Mouse (Mus musculus): ENCODE data around the gene Olfr283. TPM values are rescaled to one million over a fixed set of nuclear protein-coding genes. Genes with fewer than 3 reads are reported as not detected.

Gene Olfr283
- not detected in 2 replicates for polyA plus RNA-seq (2015; fragmentation: Nextera tagmentation; extraction: Ambion mirVana)

DNA sequence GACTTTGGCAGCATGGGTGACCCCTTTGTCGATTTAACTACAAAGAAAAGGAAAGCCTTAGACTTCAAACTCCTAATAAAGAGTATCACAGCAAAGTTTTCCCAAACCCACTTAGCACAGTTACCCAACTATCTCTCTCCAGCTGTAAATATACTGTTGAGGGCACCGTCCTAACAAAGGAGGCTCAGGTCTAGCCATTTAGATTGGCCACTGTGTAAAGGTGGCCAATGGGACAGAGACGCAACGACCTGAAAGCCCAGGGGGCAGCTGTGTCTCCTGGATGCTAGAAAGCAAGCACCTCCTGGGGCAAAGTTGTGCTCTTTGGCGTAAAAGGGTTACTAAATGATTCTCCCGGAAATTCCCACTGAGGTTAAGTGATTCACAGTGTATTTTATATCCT lies at the start of gene Olfr283:
Gene Olfr283 (minus strand): TSS at position 101 of the 400 bp plus-strand sequence.
- WGBS, result 87% methylated on average over 6 of the region's 6 CpGs
- ATAC-seq (ENCODE audit: low FRiP score, low TSS enrichment), result no peak
- no peak within 1 kb of the TSS for H3K9ac ChIP-seq (ENCODE audit: low read length)

DNA sequence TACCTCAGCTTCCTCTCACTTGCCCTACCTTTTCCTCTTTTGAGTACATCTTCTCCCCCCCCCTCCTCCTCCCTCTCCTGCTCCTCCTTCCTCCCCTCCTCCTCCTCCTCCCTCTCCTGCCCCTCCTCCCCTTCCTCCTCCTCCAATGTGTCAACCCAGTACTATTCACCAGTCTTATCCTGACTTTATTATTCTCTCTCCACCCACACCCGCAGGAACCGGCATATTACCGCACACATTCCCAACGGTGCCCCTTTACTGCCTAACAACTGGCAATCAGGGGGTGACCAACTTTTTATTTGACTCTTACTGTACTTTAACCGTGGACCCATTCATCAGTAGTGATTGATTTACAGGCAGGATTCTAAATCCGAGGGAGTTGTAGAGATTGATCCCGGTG lies 44.4 kb upstream of the Olfr283 start:
- TF ChIP-seq EP300 (optimal IDR thresholded peaks at IDR 0.05) (no peak), CTCF (IDR thresholded peaks at IDR 0.05; ENCODE audit: low read depth) (no peak)
- H3K4me3 ChIP-seq (ENCODE audit: low read depth, low read length), result no peak overlapping the region
- H3K9me3 ChIP-seq (ENCODE audit: control insufficient read depth, low read length), result no peaks in the 10 kb centered on the region
- no peak overlapping the region for H3K27ac ChIP-seq (replicated peaks)
- H3K36me3 ChIP-seq (ENCODE audit: control insufficient read depth, insufficient read depth, low read length), result no peaks in the 10 kb centered on the region
- ATAC-seq (ENCODE audit: low FRiP score, low TSS enrichment) (no peak), DNase-seq (ENCODE audit: low spot score) (no peak)
- 77% methylated on average over 7 of the region's 7 CpGs for WGBS
- H3K4me2 ChIP-seq (replicated peaks; ENCODE audit: low read depth), result no peak overlapping the region
- no peak overlapping the region for H3K9ac ChIP-seq (ENCODE audit: low read length)
- no peaks in the 10 kb centered on the region for H3K4me1 ChIP-seq (replicated peaks; ENCODE audit: control insufficient read depth, insufficient read depth)
- no peaks in the 10 kb centered on the region for H3K27me3 ChIP-seq (ENCODE audit: control insufficient read depth, insufficient read depth, low read length)

More for the DNA sequence above, at the start of gene Olfr283:
- Histone ChIP-seq H3K4me1 (replicated peaks; ENCODE audit: control insufficient read depth, insufficient read depth) (no peaks in the 10 kb centered on the region), H3K36me3 (ENCODE audit: control insufficient read depth, insufficient read depth, low read length) (no peaks in the 10 kb centered on the region), H3K27me3 (ENCODE audit: control insufficient read depth, insufficient read depth, low read length) (no peaks in the 10 kb centered on the region), H3K9me3 (ENCODE audit: control insufficient read depth, low read length) (no peaks in the 10 kb centered on the region), H3K4me3 (ENCODE audit: low read depth, low read length) (no peak within 1 kb of the TSS), H3K4me2 (replicated peaks; ENCODE audit: low read depth) (no peak within 1 kb of the TSS), H3K27ac (replicated peaks) (no peak within 1 kb of the TSS)
- no peak for TF ChIP-seq EP300 (optimal IDR thresholded peaks at IDR 0.05)
- no peak for TF ChIP-seq CTCF (IDR thresholded peaks at IDR 0.05; ENCODE audit: low read depth)
- DNase-seq (ENCODE audit: low spot score), result no peak

- no peak for TF ChIP-seq EP300 (optimal IDR thresholded peaks at IDR 0.05)
- no peak for TF ChIP-seq CTCF (IDR thresholded peaks at IDR 0.05; ENCODE audit: low read depth)
- Histone ChIP-seq H3K4me2 (replicated peaks; ENCODE audit: low read depth) (no peak overlapping the region), H3K9me3 (ENCODE audit: control insufficient read depth, low read length) (no peaks in the 10 kb centered on the region), H3K9ac (ENCODE audit: low read length) (no peak overlapping the region), H3K4me1 (replicated peaks; ENCODE audit: control insufficient read depth, insufficient read depth) (no peaks in the 10 kb centered on the region), H3K27me3 (ENCODE audit: control insufficient read depth, insufficient read depth, low read length) (no peaks in the 10 kb centered on the region), H3K4me3 (ENCODE audit: low read depth, low read length) (no peak overlapping the region), H3K27ac (replicated peaks) (no peak overlapping the region), H3K36me3 (ENCODE audit: control insufficient read depth, insufficient read depth, low read length) (no peaks in the 10 kb centered on the region)
- ATAC-seq (ENCODE audit: low FRiP score, low TSS enrichment), result no peak
- 59% methylated on average over 6 of the region's 6 CpGs for WGBS
- DNase-seq (ENCODE audit: low spot score), result no peak
These were observed 44.0 kb upstream of the Olfr283 start for GRCm38 (mm10) chr15:98424753-98425152.

DNA sequence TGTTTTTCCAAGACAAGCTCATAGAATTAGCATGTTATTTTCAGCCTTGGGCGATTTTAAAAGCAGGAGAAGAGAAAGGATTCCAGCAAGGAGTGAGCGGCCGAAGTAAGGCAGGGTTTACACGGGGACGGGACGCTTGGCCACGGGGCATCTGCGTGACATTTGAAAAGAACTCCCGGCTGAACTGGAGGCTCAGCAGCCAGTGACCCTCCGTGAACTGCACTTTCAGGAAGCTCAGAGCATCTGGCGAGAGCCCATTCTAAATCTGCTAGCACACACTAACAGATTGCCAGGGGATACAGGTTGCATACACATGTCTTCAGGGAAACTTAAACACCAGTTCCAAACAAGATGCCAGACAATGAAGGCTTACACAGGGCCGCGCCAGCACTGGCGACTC lies 43.6 kb upstream of the Olfr283 start:
- Histone ChIP-seq H3K9me3 (ENCODE audit: control insufficient read depth, low read length) (no peaks in the 10 kb centered on the region), H3K4me2 (replicated peaks; ENCODE audit: low read depth) (no peak overlapping the region), H3K4me1 (replicated peaks; ENCODE audit: control insufficient read depth, insufficient read depth) (no peaks in the 10 kb centered on the region), H3K9ac (ENCODE audit: low read length) (no peak overlapping the region), H3K36me3 (ENCODE audit: control insufficient read depth, insufficient read depth, low read length) (no peaks in the 10 kb centered on the region), H3K4me3 (ENCODE audit: low read depth, low read length) (no peak overlapping the region), H3K27me3 (ENCODE audit: control insufficient read depth, insufficient read depth, low read length) (no peaks in the 10 kb centered on the region), H3K27ac (replicated peaks) (no peak overlapping the region)
- 65% methylated on average over 14 of the region's 14 CpGs for WGBS
- ATAC-seq (ENCODE audit: low FRiP score, low TSS enrichment) (no peak), DNase-seq (ENCODE audit: low spot score) (no peak)
- TF ChIP-seq CTCF (IDR thresholded peaks at IDR 0.05; ENCODE audit: low read depth) (no peak), EP300 (optimal IDR thresholded peaks at IDR 0.05) (no peak)

DNA sequence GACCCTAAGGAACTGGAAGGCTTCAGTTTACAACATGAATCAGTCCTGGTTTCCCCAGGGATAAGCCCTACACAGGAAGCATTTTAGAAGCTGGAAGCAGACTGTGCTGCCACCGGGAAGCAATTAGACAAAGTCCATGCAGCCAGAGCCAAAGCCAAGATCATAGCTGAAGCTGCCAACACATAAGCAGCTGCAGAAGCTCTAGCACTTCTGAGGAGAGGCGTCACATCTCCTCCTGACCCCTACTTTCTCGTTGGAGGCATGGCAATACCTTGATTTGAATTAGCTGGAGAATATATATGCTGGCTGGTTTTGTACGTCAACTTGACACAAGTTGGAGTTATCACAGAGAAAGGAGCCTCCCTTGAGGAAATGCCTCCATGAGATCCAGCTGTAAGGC lies 40.2 kb upstream of the Olfr283 start:
- H3K4me1 ChIP-seq (replicated peaks; ENCODE audit: control insufficient read depth, insufficient read depth), result no peaks in the 10 kb centered on the region
- no peaks in the 10 kb centered on the region for H3K36me3 ChIP-seq (ENCODE audit: control insufficient read depth, insufficient read depth, low read length)
- no peaks in the 10 kb centered on the region for H3K9me3 ChIP-seq (ENCODE audit: control insufficient read depth, low read length)
- TF ChIP-seq EP300 (optimal IDR thresholded peaks at IDR 0.05), result no peak
- TF ChIP-seq CTCF (IDR thresholded peaks at IDR 0.05; ENCODE audit: low read depth), result no peak
- 49% methylated on average over 4 of the region's 4 CpGs for WGBS
- no peak overlapping the region for H3K9ac ChIP-seq (ENCODE audit: low read length)
- DNase-seq (ENCODE audit: low spot score) (no peak), ATAC-seq (ENCODE audit: low FRiP score, low TSS enrichment) (no peak)
- H3K4me3 ChIP-seq (ENCODE audit: low read depth, low read length), result no peak overlapping the region
- H3K27ac ChIP-seq (replicated peaks), result no peak overlapping the region
- no peak overlapping the region for H3K4me2 ChIP-seq (replicated peaks; ENCODE audit: low read depth)
- no peaks in the 10 kb centered on the region for H3K27me3 ChIP-seq (ENCODE audit: control insufficient read depth, insufficient read depth, low read length)

DNA sequence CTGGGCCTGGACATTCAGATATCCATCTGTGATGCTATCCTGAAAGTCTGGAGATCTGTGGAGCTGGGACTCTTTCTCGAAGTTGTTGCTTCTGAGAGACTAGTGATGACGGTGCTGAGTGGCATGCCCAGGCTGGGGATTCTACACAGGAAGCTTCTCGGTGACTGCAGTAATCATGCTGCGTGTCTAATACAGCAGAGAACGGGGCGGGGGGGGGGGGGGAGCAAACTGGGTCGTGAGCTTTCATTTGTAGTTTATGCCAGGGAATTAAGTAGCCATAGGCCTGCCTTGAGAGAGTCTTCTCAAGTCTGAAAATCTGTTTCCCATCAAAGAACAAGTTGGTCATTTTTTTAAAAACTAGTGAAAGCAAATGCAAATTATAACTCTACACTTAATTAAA lies 37.4 kb upstream of the Olfr283 start:
- Histone ChIP-seq H3K9ac (ENCODE audit: low read length) (no peak overlapping the region), H3K27ac (replicated peaks) (no peak overlapping the region), H3K4me1 (replicated peaks; ENCODE audit: control insufficient read depth, insufficient read depth) (no peaks in the 10 kb centered on the region), H3K36me3 (ENCODE audit: control insufficient read depth, insufficient read depth, low read length) (no peaks in the 10 kb centered on the region), H3K4me2 (replicated peaks; ENCODE audit: low read depth) (no peak overlapping the region), H3K9me3 (ENCODE audit: control insufficient read depth, low read length) (no peaks in the 10 kb centered on the region), H3K27me3 (ENCODE audit: control insufficient read depth, insufficient read depth, low read length) (no peaks in the 10 kb centered on the region), H3K4me3 (ENCODE audit: low read depth, low read length) (no peak overlapping the region)
- WGBS, result 74% methylated on average over 7 of the region's 7 CpGs
- ATAC-seq (ENCODE audit: low FRiP score, low TSS enrichment) (no peak), DNase-seq (ENCODE audit: low spot score) (no peak)
- no peak for TF ChIP-seq EP300 (optimal IDR thresholded peaks at IDR 0.05)
- TF ChIP-seq CTCF (IDR thresholded peaks at IDR 0.05; ENCODE audit: low read depth), result no peak

Data from stomach, postnatal 0 days (tissue).